Mouse (Mus musculus) megakaryocyte, adult 5-6 weeks (primary cell): ENCODE results near the gene Lypd4. TPM values are rescaled to one million over a fixed set of nuclear protein-coding genes. Genes with fewer than 3 reads are reported as not detected.

Source experiments
- ATAC-seq: 2 replicates; pipeline ENCODE4 v1.8.0; 2016; ENCODE audit warnings: mild to moderate bottlenecking, inconsistent platforms; ENCODE audit not compliant: poor library complexity, severe bottlenecking
- total RNA-seq, 2 experiments: library from RNA; stranded (forward) in 1 of 2; stranded (reverse) in 1 of 2; fragments of 153-499, 151-499 nt in 1 of 2; fragments of 221-1000, 200-1000 nt in 1 of 2; gene quantifications; 2 replicates each; pipeline versions ENCODE4 v1.2.3 to v1.2.4; 2015 to 2017

The Lypd4 gene
- total RNA-seq, 2 experiments from 2014 or later: not detected

DNA sequence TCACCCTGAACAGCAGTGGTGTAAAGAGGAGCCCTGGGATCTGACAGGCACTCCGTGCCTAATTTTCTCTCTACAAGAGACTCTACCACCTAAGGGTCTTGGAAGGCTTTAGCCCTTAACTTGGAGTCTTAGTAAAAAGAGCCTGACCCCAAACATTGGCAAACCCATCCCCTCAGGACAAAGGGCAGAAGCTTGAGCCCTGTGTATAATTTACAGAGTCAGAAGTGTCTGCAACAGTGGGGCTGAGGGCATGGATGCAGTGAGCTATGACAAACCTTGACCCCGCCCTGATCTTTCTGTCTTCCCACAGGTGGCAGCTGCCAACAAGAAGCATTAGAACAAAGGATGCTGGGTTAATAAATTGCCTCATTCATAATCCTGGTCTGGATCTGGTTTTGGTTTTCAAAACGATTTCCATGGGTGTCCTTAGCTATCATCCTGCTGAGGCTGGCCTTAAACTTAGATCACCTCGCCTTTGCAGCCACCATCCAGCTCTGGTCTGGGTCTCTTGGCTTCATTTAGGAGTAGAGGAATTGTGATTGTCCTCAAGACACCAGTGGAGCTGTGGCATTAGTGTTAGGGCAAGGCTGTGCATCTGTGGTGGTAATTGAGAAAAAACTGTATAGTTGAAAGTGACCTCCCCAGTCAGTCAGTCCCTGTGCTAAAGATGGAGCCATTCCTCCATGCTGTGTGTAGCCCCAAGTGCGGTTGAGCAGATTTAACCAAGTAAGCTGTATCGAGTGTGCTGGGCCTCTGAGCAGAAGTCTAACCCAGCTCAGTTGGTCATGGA lies 19.9 kb upstream of the Lypd4 start:
- no peak for ATAC-seq

DNA sequence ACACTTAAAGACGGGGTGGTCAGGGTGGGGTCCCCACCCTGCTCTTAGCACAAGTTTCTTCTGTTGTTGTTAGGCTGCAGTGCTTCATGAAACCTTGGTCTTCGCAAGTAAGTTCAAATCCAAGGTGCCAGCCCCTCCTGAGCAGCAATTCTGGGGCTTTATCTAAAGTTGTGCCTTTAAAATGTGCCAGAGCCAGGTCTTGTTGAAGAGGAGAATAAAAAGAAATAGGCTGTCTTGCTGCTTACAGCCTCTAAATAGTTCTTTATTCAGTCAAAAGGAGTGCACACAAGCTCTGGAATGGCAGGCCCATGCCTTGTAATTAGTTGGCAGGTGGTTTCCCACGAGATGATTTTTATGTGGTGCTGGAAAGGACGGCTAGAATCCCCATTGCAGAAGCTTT lies 17.4 kb upstream of the Lypd4 start:
- no peak for ATAC-seq

DNA sequence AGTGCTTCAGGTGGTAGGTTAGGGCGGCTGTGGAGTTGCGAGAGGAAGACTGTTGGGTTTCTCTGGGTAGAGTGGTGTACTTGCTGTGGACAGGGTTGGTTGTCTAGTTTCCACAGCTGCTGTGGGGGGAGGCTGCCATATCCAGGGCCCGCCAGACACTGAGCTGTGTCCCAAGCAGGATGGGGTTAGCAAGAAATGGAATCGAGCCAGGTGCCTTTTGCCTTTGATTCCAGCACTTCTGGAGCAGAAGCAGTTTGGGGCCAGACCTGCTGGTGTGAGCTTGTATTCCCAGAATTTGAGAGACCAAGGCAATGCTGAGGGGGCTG lies 16.5 kb upstream of the Lypd4 start:
- no peak for ATAC-seq

DNA sequence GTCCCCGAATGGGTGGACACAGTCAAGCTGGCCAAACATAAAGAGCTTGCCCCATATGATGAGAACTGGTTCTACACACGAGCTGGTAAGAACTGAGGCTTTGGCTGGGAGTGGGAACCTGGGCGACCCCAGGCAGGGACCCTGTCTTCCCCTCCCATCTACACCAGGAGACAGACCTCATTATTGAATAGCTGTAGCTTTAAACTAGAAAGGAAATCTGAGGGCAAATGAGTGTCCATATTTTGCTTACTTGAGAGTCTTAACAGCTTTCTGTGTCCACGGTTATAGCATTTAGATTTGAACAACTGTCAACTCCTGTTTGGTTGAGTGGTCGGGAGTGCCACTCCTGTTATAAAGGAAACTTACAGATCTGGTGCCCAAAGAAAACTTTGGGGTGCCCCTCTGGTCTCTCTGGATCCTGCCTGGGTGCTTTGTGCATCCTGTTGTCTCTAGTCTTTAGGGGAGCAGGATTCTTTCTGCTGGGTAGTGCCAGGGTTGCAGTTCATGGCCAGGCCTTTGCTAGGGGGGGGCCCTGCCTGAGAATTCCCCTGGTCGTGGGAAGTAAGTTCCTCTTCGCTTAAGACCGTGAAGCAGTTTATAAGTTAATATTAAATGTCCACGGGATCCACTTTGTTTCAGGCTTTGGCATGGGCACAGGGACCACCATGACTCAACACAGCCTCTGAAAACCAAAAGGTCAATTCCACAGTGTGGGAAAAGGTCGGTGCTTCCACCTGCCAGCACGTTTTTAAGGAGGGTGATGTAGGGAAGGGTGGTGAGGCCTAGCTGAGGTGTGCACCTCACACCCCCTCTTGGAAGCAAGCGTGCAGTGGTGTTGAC lies 15.9 kb upstream of the Lypd4 start:
- ATAC-seq: no peak

DNA sequence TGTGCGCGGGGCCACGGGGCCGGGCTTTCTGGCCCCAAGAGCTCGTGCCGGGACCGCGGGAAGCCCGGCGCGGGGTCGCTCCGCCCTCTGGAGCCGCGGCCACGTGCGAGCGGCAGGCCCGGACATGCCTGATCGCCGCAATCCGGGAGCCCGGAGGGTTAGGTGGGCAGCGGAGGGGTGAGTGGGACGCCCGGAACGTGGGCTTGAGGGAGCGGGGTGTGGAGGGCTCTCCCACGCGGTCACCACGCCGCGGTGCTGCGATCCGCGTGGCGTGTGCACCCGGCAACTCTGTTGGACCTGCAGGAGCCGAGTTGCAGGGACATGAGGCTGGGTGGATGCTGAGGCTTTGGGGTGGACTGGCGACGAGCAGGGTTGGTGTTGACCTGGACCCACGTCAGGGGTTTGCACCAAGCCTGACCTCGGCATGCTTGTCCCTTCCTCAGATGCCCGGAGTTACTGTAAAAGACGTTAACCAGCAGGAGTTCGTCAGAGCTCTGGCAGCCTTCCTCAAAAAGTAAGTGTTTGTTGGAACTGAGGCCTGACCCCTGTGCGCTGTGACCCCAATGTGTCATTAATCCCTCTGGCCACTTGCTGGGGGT lies 15.1 kb upstream of the Lypd4 start:
- ATAC-seq: no peak

DNA sequence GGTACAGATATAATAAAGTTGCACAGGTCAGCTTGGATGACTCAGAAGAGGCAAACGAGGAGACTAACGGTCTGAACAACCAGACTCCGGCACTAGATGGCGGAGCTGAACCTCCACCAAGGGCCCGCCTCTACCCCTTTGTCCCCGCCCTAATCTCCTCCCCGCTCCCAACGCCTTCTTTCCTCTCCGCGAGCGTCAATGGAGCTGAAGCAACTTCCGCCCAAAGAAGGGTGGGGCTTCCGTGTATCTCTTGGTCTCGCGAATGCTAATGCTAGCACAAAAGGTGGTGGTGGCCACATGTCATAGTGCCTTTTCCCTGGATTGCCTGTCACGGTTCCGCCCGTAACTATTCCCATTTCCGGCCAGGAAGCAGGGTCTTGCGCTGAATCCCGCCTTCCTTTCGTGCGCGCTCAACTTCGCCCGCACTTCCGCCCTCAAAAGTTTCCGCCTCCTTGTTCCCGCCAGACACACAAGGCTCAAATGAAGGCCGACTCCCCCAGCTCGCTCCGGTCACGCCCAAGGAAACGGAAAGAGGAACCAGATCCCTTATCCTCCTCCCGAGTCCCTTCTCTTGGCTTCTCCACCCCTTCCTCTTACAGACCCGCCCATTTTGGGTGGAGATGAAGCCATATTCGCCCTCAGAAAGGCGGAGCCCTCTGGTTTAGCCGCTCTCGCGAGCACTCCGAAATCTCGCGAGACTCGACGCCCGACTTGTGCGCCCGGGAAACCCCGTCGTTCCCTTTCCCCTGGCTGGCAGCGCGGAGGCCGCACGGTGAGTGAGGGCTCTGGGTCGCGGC lies 14.4 kb upstream of the Lypd4 start, which contains the start of gene Rps19:
Gene Rps19 (plus strand): TSS at position 476 of the 797 bp plus-strand sequence.
- ATAC-seq: peak; percentile 92

DNA sequence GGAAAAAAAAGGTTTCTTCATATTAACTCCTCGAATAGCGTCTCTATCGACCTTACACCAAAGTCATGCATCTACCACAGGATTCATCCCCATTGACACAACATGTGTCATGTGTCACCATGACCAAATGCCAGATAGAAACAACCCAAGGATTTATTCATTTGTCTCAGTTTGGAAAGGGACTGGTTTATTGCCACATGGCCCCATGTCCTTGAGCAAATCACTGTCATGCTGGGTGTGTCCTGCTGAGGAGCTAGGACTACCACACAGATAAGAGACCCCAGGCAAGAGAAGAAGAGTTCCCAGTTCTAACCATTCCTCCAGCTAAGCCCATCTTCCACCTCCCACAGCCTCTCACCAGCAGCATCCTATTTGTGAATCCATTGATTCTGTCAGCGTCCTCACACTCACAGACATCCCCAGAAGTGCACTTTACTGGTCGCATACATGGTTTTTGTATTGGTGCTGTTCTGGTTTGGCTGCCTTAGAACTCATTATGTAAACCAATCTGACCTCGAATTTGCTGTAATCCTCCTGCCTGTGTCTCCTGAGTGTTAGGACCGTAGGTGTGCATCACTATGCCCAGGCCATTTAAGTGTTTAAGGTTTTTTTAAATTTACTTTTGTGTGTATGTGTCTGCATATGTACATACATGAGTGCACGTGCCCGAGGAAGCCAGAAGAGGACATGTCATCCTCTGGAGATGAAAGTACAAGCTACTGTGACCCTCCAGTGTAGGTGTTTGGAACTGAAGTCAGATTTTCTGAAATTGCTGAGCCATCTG lies 12.9 kb upstream of the Lypd4 start:
- ATAC-seq: no peak

DNA sequence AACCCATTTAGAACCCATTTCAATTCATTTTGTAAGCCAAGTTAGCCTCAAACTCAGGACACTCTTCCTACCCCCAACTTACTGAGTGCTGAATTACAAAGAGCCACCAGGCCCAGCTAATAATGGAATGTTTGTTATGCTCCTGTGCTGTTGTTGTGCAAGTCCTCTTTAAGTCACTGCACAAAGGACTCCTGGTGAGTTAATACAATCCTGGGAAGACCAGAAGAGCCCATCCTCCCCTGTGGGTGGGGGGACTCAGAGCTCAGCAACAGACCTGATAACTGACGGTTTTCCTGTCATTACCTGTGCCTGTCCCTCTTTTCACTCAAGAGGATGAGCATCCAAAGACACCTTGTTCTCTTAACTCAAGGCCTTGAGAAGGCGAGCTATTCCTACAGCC lies 9.9 kb upstream of the Lypd4 start:
- ATAC-seq: no peak

DNA sequence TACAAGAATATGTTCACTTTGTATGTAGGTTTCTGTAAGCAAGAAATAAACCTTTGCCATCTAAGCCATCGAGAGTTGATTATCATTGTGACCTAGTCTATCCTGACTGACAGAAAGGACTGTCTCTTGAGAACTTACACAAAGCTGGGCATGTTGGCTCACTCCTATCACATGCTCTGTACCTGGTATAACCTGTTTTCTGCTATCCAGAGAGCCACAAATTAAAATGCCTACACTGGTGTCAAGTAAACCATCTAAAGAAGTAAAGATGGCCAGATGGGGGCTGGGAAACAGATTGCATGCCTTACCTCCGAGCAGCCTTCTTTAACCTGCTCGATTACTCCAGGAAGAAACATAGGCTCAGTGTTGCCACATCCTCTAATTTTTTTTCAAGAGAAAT lies 7.8 kb upstream of the Lypd4 start:
- no peak for ATAC-seq

DNA sequence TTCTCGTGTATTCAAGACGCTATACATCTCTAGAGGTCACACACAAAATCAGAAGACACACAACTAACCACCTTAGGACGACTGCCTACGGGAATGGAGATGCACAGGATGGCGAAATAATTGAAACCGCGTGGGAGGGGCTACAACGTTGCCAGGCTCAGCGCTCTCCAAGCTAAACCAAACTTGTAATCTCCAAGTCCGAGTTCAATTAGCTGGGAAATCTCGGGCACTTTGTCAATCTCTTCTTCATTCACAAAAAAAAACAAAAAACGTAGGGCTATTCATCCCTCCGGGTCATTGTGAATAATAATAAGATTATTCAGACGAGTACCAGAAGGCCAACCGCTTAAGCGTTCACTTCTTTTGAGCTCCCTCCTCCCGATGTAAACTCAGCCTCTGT lies 661 bp downstream of the Lypd4 start:
- no peak for ATAC-seq

DNA sequence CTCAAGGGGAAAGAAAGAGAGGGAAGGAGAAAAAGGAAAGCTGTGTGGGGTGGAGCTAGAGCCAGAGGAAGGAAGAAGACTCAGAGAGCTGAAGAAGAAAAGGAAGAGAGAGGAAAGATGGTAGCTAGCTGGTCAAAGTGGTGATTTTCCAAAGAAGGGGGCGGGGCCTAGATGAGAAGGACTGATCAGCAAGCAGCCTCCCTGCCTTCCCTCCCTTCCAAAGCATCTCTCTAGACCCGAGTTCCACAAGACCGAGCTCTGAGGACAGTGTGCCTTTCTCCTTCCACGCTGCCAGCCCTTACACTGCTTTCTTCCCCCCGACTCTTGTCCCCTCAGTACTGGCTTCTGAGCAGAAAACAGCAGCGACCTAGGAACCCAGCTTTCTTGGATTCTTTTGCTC lies 5.6 kb downstream of the Lypd4 start:
- ATAC-seq: no peak

DNA sequence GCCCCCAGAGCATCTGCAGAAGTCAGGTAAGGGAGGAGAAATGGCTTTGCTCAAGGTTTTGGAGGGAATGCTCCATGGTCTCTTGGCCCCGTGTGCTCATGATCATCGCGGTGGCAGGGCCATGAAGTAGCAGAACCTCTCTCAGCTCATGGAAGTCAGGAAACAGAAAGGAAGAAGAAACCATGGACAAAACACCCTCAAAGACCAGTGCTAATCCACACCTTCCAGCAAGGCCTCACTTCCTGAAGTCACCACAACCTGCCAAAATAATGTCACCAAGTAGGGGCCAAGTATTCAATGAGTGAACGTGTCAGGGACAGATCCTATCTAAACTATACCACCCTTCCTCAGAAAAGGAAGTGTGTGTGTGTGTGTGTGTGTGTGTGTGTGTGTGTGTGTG lies 6.9 kb downstream of the Lypd4 start:
- ATAC-seq: no peak

DNA sequence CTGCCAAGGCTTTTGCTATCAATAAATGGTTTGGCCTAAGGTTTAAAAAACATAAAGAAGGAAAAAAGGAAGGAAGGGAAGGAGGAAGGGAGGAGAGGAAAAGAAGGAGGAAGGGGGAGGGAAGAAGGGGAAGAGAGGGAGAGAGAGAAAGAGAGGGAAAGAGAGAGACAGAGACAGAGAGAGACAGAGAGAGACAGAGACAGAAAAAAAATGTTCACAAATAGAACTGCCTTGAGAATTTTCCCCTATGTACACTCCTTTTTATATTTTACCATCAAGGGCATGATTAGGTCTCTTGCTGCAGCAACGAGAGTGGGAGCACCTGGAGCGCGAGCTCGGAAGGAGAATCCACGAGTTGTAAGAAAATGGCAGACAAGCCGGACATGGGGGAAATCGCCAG lies 7.8 kb downstream of the Lypd4 start, which contains the start of gene Gm9844:
Gene Gm9844 (plus strand): TSS at position 301 of the 400 bp plus-strand sequence.
- ATAC-seq: no peak

DNA sequence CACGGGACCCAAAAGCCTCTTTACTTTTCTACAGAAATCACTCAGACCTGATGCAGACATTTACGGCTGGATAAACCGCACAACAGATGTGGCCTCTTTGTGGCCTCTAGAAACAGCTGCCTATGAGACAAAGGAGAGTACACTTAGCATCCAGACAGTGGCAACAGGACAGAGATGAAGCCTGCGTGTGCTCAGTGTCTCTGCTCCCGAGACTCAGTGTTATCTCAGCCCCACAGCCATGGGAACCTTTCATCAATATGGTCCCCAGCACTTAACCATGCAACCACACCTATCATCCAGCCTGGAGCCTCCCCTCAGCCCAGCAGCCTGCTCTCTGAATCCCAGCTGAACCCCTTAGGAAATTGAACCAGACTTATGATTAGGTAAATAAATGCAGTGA lies 10.5 kb downstream of the Lypd4 start:
- no peak for ATAC-seq

DNA sequence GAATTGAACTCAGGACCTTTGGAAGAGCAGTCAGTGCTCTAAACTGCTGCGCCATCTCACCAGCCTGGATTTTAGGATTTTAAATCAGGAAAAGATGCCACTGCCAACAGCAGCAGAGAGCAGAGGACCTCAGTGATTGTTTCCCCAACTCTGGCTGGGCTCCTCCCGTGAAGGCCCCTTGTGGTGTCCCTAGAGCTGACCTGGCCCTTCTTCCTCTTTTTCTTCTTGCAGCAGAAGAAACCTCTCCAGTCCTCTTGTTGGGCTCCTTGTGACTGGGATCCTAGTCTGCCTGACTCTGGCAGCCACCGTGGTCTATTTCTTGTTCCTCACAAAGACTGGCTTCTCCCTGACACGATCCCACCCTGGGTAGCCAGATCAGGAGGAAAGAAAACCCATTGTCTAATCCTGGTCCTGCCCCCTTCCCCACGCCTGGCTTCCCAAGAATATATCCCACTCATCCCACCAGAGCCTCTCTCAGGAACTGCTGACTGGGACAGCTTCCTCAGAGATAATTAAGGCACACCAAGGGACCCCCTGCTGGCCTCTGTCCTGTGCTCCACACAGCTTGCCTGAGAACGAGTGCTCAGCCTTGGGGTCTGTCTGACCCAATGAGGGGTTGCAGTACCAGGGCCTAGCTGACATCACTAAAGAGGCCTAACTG lies 13.2 kb downstream of the Lypd4 start:
- ATAC-seq: peak; percentile 77

DNA sequence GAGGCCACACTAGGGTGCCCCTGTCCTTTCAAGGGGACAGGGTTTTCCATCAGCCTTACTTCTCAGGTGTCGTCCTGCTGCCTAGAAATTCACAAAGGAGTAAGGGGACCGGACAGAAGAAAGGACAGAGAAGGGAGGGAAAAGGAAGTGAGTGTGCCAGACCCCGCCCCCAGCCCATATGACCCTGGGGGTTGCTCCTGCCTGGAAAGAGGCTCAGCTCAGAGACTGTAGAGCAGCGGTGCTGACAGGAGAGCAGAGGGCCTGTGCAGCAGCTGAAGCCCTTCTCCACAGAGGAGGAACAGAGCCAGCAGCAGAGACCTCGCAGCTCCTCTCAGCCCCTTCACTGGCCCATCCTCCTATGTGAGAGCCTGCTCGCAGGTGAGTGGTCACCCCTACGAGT lies 16.0 kb downstream of the Lypd4 start:
- ATAC-seq: no peak

DNA sequence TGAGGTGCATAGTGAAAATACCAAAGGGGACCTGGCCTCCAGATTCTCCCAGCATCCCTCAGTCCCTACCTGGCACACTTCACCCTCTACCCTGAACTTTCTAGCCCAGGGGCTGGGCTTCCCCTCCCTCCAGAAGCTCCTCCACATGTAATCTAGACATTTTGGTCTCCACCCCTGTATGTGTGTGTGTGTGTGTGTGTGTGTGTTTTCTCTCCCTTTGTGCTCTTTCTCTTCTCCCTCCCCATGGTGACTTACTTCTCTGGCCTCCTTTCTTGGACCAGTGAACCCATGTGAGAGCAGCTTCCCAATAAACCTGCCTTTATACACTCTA lies 16.5 kb downstream of the Lypd4 start:
- ATAC-seq: no peak

DNA sequence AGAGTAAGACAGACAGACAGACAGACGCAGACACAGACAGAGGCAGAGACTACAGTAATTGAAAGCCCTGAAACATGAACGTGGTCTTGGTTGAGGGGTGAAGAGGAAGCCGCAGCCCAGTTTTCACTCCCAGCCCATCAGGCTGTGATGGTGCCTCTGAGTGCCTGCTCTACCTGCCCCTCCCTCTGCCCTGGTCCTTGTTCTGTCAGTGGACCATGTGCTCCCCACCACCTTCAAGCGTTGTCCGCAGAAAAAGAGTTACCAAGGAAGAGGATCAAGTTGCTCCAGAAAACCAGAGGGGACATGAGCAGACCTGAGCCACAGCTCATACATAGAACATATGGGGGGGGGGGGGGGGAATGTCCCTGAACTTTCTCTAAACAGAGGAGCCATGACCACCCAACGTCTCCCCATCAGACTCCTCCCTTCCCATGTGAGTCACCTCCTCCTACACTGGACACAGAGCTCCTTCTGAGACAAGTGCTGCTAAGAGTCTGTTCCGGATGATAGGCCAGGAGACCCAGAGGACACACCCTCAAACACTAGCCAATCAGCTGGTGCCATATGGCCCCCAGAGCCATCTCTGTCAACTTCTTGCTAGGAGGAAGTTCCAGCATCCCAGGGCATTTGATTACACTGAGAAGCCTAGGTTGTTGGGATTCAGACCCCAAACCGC lies 17.0 kb downstream of the Lypd4 start:
- peak; percentile 77 for ATAC-seq

DNA sequence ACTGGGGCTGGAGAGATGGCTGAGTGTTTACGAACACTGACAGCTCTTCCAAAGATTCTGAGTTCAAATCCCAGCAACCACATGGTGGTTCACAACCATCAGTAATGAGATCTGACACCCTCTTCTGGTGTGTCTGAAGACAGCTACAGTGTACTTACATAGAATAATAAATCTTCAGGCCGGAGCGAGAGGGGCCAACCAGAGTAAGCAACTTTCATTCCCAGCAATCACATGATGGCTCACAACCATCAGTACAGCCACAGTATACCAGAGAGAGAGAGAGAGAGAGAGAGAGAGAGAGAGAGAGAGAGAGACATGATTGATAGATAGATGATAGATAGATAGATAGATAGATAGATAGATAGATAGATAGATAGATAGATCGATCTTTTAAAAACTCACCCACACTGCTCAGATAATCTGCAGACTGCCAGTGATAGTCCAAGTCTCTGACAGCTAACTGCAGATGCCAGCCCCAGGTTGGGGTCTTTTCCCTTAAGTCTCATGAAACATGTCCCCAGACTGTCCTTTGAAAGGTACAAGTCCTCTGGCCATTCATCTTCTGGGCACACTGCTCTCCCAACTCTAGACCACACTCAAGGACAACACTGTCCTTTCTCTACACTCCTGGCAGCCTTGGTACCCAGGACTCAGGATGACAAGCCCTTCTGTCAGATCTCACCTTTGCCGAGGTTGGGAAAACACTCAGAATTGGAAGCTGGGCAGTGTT lies 18.0 kb downstream of the Lypd4 start:
- ATAC-seq: no peak
